Mouse (Mus musculus) megakaryocyte, embryonic 14.5 days (primary cell): Measurements from ENCODE around the gene Ckap5. TPM values are rescaled to one million over a fixed set of nuclear protein-coding genes. Genes with fewer than 3 reads are reported as not detected.
"Not testable (repeated sequence)": the region's sequence is repeated elsewhere in the genome, so short reads cannot be mapped to it uniquely, and the experiment has no call there.

ENCODE experiments used
- H3K27me3 ChIP-seq: replicated peaks from 2 replicates; pipeline ENCODE3; 2012; ENCODE audit warnings: inconsistent platforms
- H3K36me3 ChIP-seq: replicated peaks from 2 replicates; pipeline ENCODE3; 2012; ENCODE audit warnings: low read length, inconsistent platforms, mixed read lengths
- H3K4me1 ChIP-seq: 2 replicates; pipeline ENCODE4 v1.6.1; 2012; ENCODE audit warnings: inconsistent platforms
- H3K4me3 ChIP-seq: replicated peaks from 2 replicates; pipeline ENCODE3; 2012; ENCODE audit warnings: moderate library complexity, mild to moderate bottlenecking, inconsistent platforms
- H3K9me3 ChIP-seq: 2 replicates; pipeline ENCODE4 v1.6.1; 2012; ENCODE audit warnings: inconsistent platforms
- FLI1 ChIP-seq: IDR thresholded peaks from 2 replicates; pipeline ENCODE4 v1.6.1; 2012; ENCODE audit warnings: low read length, inconsistent platforms, mixed read lengths
- GATA1 ChIP-seq: IDR thresholded peaks from 3 replicates; pipeline ENCODE4 v1.6.1; 2012; ENCODE audit warnings: mixed read lengths, low read length, inconsistent platforms, borderline replicate concordance
- polyA plus RNA-seq: library from polyadenylated mRNA; stranded (reverse); fragments of >175 nt; gene quantifications from 2 replicates; pipeline ENCODE4 v1.2.3, GENCODE M21; 2012; ENCODE audit warnings: low replicate concordance; ENCODE audit not compliant: insufficient read depth

Gene Ckap5
- polyA plus RNA-seq, 1 experiment, result 3.6 TPM

- TF ChIP-seq FLI1 (no peak), GATA1 (no peak)
- Histone ChIP-seq H3K9me3 (no peaks in the 10 kb centered on the region), H3K27me3 (peaks cover 2% of the 10 kb centered on the region), H3K36me3 (no peaks in the 10 kb centered on the region), H3K4me1 (peaks cover 52% of the 10 kb centered on the region), H3K4me3 (no peak overlapping the region)
Measured at GRCm38 (mm10) chr2:91508076-91508475, 18.5 kb upstream of the Ckap5 start.

GRCm38 (mm10) chr2:91517186-91517585, 9.4 kb upstream of the Ckap5 start:
- H3K9me3 ChIP-seq, result no peaks in the 10 kb centered on the region
- no peaks in the 10 kb centered on the region for H3K27me3 ChIP-seq
- no peaks in the 10 kb centered on the region for H3K36me3 ChIP-seq
- H3K4me3 ChIP-seq, result peak overlapping the region; percentile 80
- peaks cover 44% of the 10 kb centered on the region for H3K4me1 ChIP-seq
- TF ChIP-seq FLI1 (no peak), GATA1 (no peak; the same call in 2 of the 3 replicates)

GRCm38 (mm10) chr2:91527147-91527486, 555 bp downstream of the Ckap5 start:
- peaks cover 34% of the 10 kb centered on the region for H3K36me3 ChIP-seq
- H3K9me3 ChIP-seq, result peaks cover 3% of the 10 kb centered on the region; the same call in 1 of the 2 replicates
- peak overlapping the region; percentile 99 for H3K4me3 ChIP-seq
- TF ChIP-seq FLI1 (no peak), GATA1 (no peak)
- no peaks in the 10 kb centered on the region for H3K27me3 ChIP-seq
- H3K4me1 ChIP-seq, result peaks cover 31% of the 10 kb centered on the region

- Histone ChIP-seq H3K36me3 (peaks cover 19% of the 10 kb centered on the region), H3K4me1 (peaks cover 52% of the 10 kb centered on the region), H3K4me3 (peak overlapping the region; percentile 93), H3K27me3 (no peaks in the 10 kb centered on the region), H3K9me3 (no peaks in the 10 kb centered on the region)
- TF ChIP-seq FLI1 (no peak), GATA1 (no peak)
Measured at GRCm38 (mm10) chr2:91537588-91538205, 11.1 kb downstream of the Ckap5 start.

- H3K4me1 ChIP-seq, result no peaks in the 10 kb centered on the region
- TF ChIP-seq FLI1 (no peak), GATA1 (no peak)
- H3K27me3 ChIP-seq, result no peaks in the 10 kb centered on the region
- peaks cover 99% of the 10 kb centered on the region for H3K36me3 ChIP-seq
- H3K4me3 ChIP-seq, result no peak overlapping the region
- H3K9me3 ChIP-seq, result no peaks in the 10 kb centered on the region
Measured at GRCm38 (mm10) chr2:91568125-91568524, 41.6 kb downstream of the Ckap5 start.

- Histone ChIP-seq H3K36me3 (peaks cover 96% of the 10 kb centered on the region), H3K4me3 (no peak overlapping the region), H3K9me3 (no peaks in the 10 kb centered on the region), H3K27me3 (no peaks in the 10 kb centered on the region), H3K4me1 (no peaks in the 10 kb centered on the region)
- TF ChIP-seq GATA1 (no peak), FLI1 (no peak)
Measured at GRCm38 (mm10) chr2:91580894-91581293, 54.3 kb downstream of the Ckap5 start.

GRCm38 (mm10) chr2:91586242-91586641, 59.7 kb downstream of the Ckap5 start:
- peaks cover 96% of the 10 kb centered on the region for H3K36me3 ChIP-seq

GRCm38 (mm10) chr2:91600475-91600874, 73.9 kb downstream of the Ckap5 start:
- H3K4me3 ChIP-seq, result no peak overlapping the region
- no peaks in the 10 kb centered on the region for H3K27me3 ChIP-seq
- H3K36me3 ChIP-seq, result peaks cover 95% of the 10 kb centered on the region
- no peak for TF ChIP-seq GATA1
- no peak for TF ChIP-seq FLI1
- no peaks in the 10 kb centered on the region; the same call in 1 of the 2 replicates for H3K4me1 ChIP-seq
- H3K9me3 ChIP-seq, result no peaks in the 10 kb centered on the region

More at GRCm38 (mm10) chr2:91586242-91586641, 59.7 kb downstream of the Ckap5 start:
- Histone ChIP-seq H3K4me3 (no peak overlapping the region), H3K9me3 (no peaks in the 10 kb centered on the region), H3K27me3 (no peaks in the 10 kb centered on the region), H3K4me1 (no peaks in the 10 kb centered on the region)
- TF ChIP-seq GATA1, result no peak
- no peak for TF ChIP-seq FLI1

GRCm38 (mm10) chr2:91602389-91602788, 75.8 kb downstream of the Ckap5 start:
- H3K4me1 ChIP-seq, result no peaks in the 10 kb centered on the region; the same call in 1 of the 2 replicates
- H3K27me3 ChIP-seq, result no peaks in the 10 kb centered on the region
- no peak for TF ChIP-seq FLI1
- no peak for TF ChIP-seq GATA1
- no peak overlapping the region for H3K4me3 ChIP-seq
- no peaks in the 10 kb centered on the region for H3K9me3 ChIP-seq
- peaks cover 90% of the 10 kb centered on the region for H3K36me3 ChIP-seq

GRCm38 (mm10) chr2:91609370-91609769, 82.8 kb downstream of the Ckap5 start:
- H3K36me3 ChIP-seq, result peaks cover 64% of the 10 kb centered on the region
- H3K4me1 ChIP-seq, H3K9me3 ChIP-seq, H3K27me3 ChIP-seq, H3K4me3 ChIP-seq: not testable (repeated sequence)
